Mouse (Mus musculus) retina, embryonic 14.5 days (tissue): Measurements from ENCODE around the gene Gm10153.
"Not testable (repeated sequence)": the region's sequence is repeated elsewhere in the genome, so short reads cannot be mapped to it uniquely, and the experiment has no call there.

Experiments used
- DNase-seq: peaks from one replicate; pipeline ENCODE4 v3.0.0-alpha.2; 2015; ENCODE audit warnings: low spot score

Gm10153 gene

GRCm38 (mm10) chr7:142143506-142144010 lies 46.6 kb downstream of the Gm10153 start:
- not testable (repeated sequence) for DNase-seq

DNA sequence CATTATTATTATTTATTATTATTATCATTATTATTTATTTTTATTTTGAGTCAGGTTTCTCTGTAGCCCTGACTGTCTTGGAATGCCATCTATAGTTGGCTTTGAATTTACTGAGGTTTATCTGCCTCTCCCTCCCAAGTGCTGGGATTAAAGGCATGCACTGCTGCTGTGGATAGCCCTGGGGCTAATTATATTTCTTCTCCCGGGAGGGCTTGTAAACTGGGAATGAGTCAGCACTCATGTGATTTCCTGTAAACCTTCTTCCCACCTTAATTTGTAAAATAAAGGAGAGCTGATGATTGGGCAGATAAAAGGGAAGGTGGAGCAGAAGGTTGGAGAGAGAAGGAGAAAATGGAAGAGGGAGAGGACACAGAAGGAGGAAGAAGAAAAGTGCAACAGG lies 49.5 kb downstream of the Gm10153 start:
- DNase-seq = no peak
